Mouse (Mus musculus) CH12.LX (cell line): ENCODE measurements around the gene Thrap3.

Experiments
- CHD2 ChIP-seq: IDR thresholded peaks from 2 replicates; pipeline ENCODE4 v1.6.1; 2011; ENCODE audit warnings: low read length, improper control_type of control experiment
- CTCF ChIP-seq, 2 experiments: IDR thresholded peaks in 1 of 2; conservative IDR thresholded peaks in 1 of 2; 2 replicates each; pipeline ENCODE4 v1.5.1; 2011 to 2012; ENCODE audit warnings: low read depth in 2 of 2, low read length in 2 of 2, improper control_type of control experiment in 1 of 2, inconsistent platforms in 1 of 2, mild to moderate bottlenecking in 1 of 2, moderate library complexity in 1 of 2
- E2F4 ChIP-seq: IDR thresholded peaks from 2 replicates; pipeline ENCODE4 v1.6.1; 2011; ENCODE audit warnings: low read depth, low read length, improper control_type of control experiment; ENCODE audit not compliant: insufficient replicate concordance
- ELF1 ChIP-seq: IDR thresholded peaks from 2 replicates; pipeline ENCODE4 v1.6.1; 2014; ENCODE audit warnings: low read depth, mild to moderate bottlenecking, inconsistent platforms, low read length, improper control_type of control experiment
- MAX ChIP-seq: IDR thresholded peaks from 2 replicates; pipeline ENCODE4 v1.6.1; 2011; ENCODE audit warnings: low read length, improper control_type of control experiment
- MEF2A ChIP-seq: IDR thresholded peaks from 2 replicates; pipeline ENCODE4 v1.6.1; 2014; ENCODE audit warnings: low read depth, mild to moderate bottlenecking, inconsistent platforms, low read length, improper control_type of control experiment, borderline replicate concordance
- MYC ChIP-seq: IDR thresholded peaks from 2 replicates; pipeline ENCODE4 v1.6.1; 2011; ENCODE audit warnings: low read depth, mild to moderate bottlenecking, improper control_type of control experiment, low read length
- NELFE ChIP-seq: IDR thresholded peaks from 2 replicates; pipeline ENCODE4 v1.6.1; 2011; ENCODE audit warnings: low read depth, low read length, improper control_type of control experiment
- NRF1 ChIP-seq: IDR thresholded peaks from 2 replicates; pipeline ENCODE4 v1.6.1; 2014; ENCODE audit warnings: low read depth, mild to moderate bottlenecking, inconsistent platforms, low read length, improper control_type of control experiment, moderate library complexity
- POLR2A ChIP-seq: IDR thresholded peaks from 2 replicates; pipeline ENCODE4 v1.6.1; 2011; ENCODE audit warnings: low read depth, mild to moderate bottlenecking, improper control_type of control experiment, low read length
- ZC3H11A ChIP-seq: IDR thresholded peaks from 2 replicates; pipeline ENCODE4 v1.6.1; 2012; ENCODE audit warnings: low read depth, mild to moderate bottlenecking, inconsistent platforms, low read length, improper control_type of control experiment

GRCm38 (mm10) chr4:126137773-126138172 is 64.8 kb downstream of the Thrap3 start:
- no peak for TF ChIP-seq CTCF (conservative IDR thresholded peaks at IDR 0.05 in 1 of 2, IDR thresholded peaks at IDR 0.05 in 1 of 2; ENCODE audit: low read depth in 2 of 2, low read length in 2 of 2)
- no peak for TF ChIP-seq NRF1
- TF ChIP-seq MYC: no peak
- no peak for TF ChIP-seq MAX
- TF ChIP-seq ZC3H11A: no peak
- TF ChIP-seq MEF2A: no peak
- no peak for TF ChIP-seq CHD2
- no peak for TF ChIP-seq ELF1
- TF ChIP-seq POLR2A: no peak
- no peak for TF ChIP-seq NELFE
- no peak for TF ChIP-seq E2F4
